Mouse (Mus musculus) ovary, postnatal 10 days (tissue): Measurements from ENCODE around the gene Rsad1.

Experiments
- DNase-seq: peaks from one replicate; pipeline ENCODE4 v3.0.0; 2022; ENCODE audit warnings: low spot score

Rsad1 gene

GRCm38 (mm10) chr11:94548888-94549690 is at the start of gene Rsad1:
TSS of gene Rsad1 (minus strand) at chr11:94549255.
- DNase-seq = peak; percentile 91

DNA sequence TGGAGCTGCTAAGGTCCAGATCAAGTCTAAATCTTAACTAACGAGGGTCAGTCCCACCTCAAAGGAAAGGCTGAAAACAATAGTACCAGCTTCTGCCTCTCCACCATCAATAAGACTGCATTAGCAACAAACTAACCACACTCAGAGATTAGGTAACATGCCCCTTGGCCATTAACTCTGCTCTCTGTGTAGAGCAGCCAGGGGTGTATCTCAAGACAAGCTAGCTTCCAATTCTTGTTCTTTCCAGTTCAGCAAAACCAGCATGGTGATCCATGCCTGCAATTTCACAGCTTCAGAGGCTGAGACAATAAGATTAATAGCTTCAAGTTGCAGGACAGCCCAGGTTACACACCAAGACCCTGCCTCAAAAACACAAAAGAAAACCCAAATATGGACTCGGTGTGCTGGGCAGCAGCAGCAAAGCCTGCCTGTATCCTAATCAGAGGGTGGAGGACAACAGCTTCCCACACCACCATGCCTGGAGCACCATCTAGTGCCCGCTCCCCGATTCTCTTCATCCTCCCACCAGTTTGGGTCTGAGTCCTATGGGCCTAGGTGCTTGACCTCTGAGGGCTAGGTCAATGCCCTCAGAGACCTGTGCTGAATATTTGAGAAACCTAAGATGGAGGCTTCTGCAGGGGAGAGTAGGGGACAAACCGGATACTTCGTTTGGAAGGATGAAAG is 49.5 kb upstream of the Rsad1 start:
- no peak for DNase-seq

DNA sequence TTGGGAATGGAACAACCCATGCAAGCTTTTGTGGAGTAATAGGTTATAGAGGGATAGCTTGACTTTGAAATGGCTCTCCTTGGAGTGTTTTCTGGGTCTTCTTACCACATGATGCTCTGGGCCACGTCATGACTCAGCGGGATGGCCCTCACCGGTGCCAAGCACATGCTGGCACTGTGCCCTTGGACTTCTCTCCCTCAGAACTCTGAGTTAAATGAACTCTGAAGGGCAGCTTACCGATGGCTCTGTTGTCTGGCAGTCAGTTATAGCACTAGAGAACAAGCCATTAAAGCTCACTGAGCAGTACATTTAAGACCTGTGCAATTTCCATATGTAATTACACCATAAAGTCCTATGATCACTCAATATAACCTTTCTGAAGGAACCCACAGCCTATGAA is 48.3 kb upstream of the Rsad1 start:
- no peak for DNase-seq

- DNase-seq = no peak
These were observed 47.3 kb upstream of the Rsad1 start for GRCm38 (mm10) chr11:94596311-94596852.

- DNase-seq = no peak
These were observed 38.5 kb upstream of the Rsad1 start for GRCm38 (mm10) chr11:94587511-94587910.

- DNase-seq = no peak
These were observed 36.0 kb upstream of the Rsad1 start for GRCm38 (mm10) chr11:94585091-94585490.

- DNase-seq = no peak
These were observed 31.2 kb upstream of the Rsad1 start for GRCm38 (mm10) chr11:94580111-94580740.

DNA sequence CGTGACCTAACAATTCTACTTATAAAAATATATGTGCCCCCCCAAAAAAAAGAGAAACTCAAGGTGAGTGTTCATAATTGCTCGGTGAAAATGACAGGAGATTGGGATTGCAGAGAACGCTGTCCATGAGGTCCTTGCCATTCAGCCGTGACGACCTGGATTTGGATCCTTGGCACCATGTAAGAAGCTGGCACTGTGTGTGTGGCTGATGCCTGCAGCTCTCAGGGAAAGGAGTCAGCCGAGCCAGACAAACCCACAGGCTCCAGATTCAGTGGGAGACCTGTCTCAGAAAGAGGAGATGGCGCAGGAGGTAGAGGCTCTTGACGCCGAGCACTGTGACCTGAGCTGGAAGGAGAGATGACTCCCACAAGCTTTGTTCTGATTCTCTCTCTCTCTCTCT is 27.3 kb upstream of the Rsad1 start:
- no peak for DNase-seq

GRCm38 (mm10) chr11:94575036-94575435 is 26.0 kb upstream of the Rsad1 start:
- no peak for DNase-seq

- no peak for DNase-seq
These were observed 25.5 kb upstream of the Rsad1 start for GRCm38 (mm10) chr11:94574560-94574959.

- DNase-seq = no peak
These were observed 22.8 kb upstream of the Rsad1 start for GRCm38 (mm10) chr11:94571850-94572249.

- no peak for DNase-seq
These were observed 21.6 kb upstream of the Rsad1 start for GRCm38 (mm10) chr11:94570612-94571011.

DNA sequence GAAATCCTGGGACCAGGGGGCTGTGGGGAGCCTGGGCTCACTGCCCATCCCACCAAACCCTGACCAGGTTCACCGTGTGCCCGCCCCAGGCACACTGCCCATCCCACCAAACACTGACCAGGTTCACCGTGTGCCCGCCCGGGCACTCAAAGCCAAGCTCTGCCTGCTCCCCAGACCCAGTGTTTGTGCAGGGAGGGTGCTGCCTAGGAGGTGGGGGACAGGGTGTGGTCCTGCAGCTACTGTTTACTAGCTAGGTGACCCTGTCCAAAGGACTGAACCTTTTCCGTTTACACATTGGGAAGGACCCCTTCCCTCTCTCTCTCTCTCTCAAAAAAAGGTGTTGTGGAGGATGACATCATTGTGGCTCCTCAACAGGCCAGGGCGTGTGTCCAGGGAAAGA is 18.3 kb upstream of the Rsad1 start:
- DNase-seq = no peak

DNA sequence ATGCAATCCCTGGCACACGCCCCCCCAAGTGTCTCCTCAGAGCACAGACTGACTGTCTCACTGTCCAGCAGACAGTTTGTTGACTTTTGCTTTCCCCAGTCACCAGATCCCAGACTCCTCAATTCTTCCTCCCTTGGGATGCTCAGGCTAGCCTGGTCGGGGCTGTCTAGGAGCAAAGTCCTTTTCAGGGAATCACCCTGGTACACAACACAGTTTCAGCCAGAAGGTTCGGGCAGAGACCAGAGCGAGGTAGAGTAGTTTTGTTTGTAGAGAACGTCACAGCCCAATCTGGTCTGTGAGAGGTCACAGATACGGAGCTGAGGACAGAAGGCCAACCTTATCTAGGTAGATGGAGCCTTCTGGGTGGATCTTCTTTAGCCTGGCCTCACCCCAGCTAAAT is 17.5 kb upstream of the Rsad1 start:
- no peak for DNase-seq

GRCm38 (mm10) chr11:94565151-94565479 is 16.1 kb upstream of the Rsad1 start:
- DNase-seq = no peak

DNA sequence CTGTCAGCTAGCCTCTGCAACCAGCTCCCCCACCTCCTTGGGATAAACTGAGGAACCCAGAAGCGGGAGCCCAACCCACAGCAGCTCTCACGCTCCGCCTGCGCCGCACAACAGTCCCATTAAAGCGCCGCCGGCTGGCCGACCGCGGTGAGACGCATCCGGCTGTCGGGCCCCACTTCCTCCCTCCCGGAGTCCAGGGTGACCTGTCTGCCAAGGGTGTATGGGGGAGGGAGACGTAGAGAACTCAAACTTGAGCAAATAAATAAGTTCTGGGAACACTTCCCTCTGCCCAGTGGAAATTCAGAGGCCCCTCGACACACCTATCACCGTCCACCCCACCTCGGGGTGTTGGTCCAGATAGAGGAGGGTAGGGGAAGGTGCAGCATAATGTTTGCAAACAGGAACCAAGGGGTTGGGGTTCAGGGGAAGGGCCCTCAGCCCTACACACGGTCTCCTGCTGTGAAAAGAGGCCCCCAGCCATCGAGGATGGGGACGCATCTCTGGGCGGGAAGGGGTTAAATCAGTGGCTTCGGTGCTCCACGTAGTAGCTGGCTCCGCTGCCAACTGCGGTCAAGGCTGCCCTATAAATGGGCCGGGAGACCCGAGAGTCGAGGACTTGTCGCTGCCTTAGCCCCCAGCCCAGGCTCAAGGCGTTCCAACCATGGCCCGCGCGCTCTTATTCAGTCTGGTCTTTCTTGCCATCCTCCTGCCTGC is 15.5 kb upstream of the Rsad1 start, which contains the start of gene Chad:
Gene Chad (plus strand): TSS at position 611 of the 714 bp plus-strand sequence.
- no peak for DNase-seq

DNA sequence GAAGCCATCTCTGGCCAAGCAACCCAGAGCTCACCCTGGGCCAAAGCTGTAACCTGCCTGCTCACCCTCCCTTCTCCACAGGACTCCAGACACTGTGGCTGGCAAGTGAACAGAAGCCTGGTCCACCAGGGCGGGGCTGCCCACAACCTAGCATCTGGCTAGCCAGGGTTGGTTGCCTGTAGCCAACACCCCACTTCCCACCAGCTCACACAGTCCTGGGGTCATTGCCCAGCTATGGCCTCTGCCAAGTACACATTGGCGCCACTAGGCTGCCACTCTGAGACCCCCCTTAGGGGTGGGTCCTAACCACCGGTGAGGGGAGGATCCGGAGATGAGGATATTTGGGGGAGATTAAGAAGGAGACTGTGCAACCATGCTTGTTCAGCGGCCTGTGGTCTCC is 14.8 kb upstream of the Rsad1 start:
- DNase-seq = no peak

DNA sequence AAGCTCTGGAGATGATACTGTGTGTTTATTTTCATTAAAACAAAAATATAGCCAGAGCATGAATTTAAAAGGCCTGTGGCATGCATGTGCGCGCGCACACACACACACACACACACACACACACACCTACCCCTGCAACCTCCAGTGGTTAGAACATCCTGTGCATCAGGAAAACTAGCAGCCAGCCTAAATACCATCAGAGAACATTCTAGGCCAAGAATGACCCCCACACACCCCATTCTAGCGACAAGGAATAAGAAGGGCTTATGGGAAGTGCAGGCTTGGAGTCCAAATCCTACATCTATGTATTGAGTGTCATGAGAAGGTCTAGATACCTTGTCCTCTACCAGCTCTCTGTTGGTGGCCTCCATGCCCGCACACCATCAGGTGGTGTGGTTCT is 14.3 kb upstream of the Rsad1 start:
- no peak for DNase-seq

DNA sequence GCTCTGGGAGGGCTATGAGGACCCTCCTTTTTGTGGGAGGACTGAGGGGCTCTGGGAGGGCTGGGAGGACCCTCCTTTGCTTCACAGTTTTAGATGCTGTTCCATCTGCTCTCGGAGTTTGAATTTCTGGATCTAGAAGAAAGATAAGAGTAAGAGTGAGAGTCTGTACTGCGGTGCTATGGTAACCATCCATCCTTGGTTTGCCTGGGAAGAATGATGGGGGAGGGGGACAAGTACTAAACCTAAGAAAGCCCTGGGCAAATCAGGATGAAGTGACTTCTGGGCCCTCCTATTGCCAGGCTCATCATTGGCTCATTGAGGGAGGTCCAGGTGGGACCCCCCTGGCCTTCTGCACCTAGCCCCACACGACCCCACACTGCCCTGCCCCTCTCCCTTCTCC is 9.2 kb upstream of the Rsad1 start:
- no peak for DNase-seq

GRCm38 (mm10) chr11:94550442-94550744 is 1.3 kb upstream of the Rsad1 start:
- DNase-seq = no peak

- no peak for DNase-seq
These were observed 811 bp upstream of the Rsad1 start for GRCm38 (mm10) chr11:94549691-94550441.
